Mouse (Mus musculus) bone marrow macrophage, adult 2 months (primary cell): Measurements from ENCODE around the gene Magi2. TPM values are rescaled to one million over a fixed set of nuclear protein-coding genes. Genes with fewer than 3 reads are reported as not detected.
A peak's percentile ranks its signal among the peaks of the same experiment; 100 is the strongest.
"Not testable (repeated sequence)": the region's sequence is repeated elsewhere in the genome, so short reads cannot be mapped to it uniquely, and the experiment has no call there.

Source experiments
- H3K27ac ChIP-seq: 2 replicates; pipeline ENCODE4 v1.5.1; 2012; ENCODE audit warnings: low read depth, low read length; ENCODE audit not compliant: insufficient read depth
- H3K4me1 ChIP-seq: 2 replicates; pipeline ENCODE4 v1.6.1; 2012; ENCODE audit warnings: low read length; ENCODE audit not compliant: control insufficient read depth, insufficient read depth
- H3K4me3 ChIP-seq: 2 replicates; pipeline ENCODE4 v1.5.1; 2012; ENCODE audit warnings: mild to moderate bottlenecking, low read length, moderate library complexity; ENCODE audit not compliant: insufficient read depth
- CTCF ChIP-seq: IDR thresholded peaks from 2 replicates; pipeline ENCODE4 v1.5.1; 2012; ENCODE audit warnings: low read depth, mild to moderate bottlenecking, low read length, moderate library complexity
- POLR2A ChIP-seq: IDR thresholded peaks from 2 replicates; pipeline ENCODE4 v1.6.1; 2012; ENCODE audit warnings: mild to moderate bottlenecking, low read depth, low read length, borderline replicate concordance
- polyA plus RNA-seq: library from polyadenylated mRNA; stranded (reverse); fragments of >200 nt; gene quantifications from 2 replicates; pipeline ENCODE4 v1.2.4, GENCODE M21; 2012; ENCODE audit not compliant: missing spikeins, insufficient read depth, insufficient read length

Gene Magi2
- polyA plus RNA-seq, 1 experiment, result 0.46 TPM

DNA sequence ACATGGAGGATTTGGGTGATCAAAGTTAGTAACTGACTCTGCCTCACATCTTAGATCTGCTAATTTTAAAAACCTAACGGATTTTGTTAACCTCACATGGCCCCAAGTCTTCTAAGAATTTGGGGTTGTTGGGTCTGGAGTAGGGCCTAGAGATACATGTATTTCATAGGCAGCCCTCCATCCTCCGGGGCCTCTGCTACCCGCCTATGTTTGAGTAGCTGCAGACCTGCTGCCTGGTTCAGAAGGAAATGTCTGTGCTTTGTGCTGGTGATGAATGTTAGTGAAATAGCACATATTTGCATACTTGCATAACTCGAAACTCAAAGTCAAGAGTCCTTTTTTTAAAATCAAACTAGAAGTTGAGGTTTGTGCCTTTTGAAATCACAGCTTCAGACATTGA, 319.6 kb downstream of the Magi2 start:
- H3K27ac ChIP-seq, result no peak overlapping the region
- TF ChIP-seq CTCF, result no peak
- TF ChIP-seq POLR2A, result no peak
- peaks cover 6% of the 10 kb centered on the region for H3K4me1 ChIP-seq
- no peak overlapping the region for H3K4me3 ChIP-seq

DNA sequence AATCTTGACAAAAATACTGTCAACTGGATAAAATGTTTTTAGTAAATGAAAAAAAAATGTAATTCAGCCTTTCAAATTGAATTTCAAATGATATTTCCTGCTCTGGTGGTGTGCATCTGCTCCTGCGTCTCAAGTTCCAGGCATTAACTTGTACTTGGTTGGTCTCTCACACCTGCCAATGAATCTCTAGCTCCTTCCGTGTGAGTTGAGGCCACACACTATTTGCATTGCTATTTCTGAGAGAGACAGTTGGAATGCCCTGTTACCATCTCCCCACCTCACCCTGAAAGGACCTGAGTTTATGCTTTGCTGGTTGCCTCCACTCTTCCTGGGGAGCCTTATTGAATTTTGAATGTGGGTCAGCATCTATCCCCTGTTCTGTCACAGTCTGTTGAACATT, 320.1 kb downstream of the Magi2 start:
- TF ChIP-seq POLR2A (no peak), CTCF (no peak)
- Histone ChIP-seq H3K4me1 (peaks cover 6% of the 10 kb centered on the region), H3K27ac (no peak overlapping the region), H3K4me3 (no peak overlapping the region)

DNA sequence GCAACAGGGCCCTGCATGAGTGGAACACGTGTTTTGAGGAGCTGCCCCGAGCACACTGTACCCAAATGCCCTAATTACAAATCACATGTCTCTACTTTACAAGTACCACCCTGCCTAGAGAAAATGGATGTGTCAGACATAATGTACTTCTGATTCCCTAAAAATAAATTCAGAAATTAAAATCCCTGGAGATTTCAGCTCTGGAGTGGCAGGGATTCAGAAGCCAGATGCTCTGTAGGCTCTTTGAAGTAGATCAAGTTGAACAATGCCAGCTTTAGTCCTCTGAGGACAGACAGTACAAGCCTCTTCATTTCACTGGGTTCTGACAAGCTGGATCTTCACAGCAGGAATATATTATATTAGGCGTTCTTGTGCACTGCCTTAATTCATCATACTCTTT, 326.7 kb downstream of the Magi2 start:
- no peak for TF ChIP-seq CTCF
- TF ChIP-seq POLR2A, result no peak

DNA sequence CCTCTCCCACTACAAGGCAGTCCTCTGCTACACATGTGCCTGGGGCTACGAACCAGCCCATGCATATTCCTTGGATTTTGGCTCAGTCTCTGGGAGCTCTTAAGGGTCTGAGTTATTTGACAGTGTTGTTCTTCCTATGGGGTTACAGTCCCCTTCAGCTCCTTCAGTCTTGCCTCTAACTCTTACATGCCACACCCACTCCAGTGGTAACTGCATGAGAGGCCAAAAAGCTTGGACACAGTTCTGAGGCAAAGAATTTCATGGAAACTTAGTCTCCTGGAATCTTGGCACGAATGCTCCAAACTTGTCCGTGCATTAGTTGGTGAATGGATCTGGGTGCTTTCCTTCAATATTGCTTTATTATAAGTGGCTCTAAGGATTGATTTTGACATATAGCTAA, 338.8 kb downstream of the Magi2 start:
- no peak overlapping the region for H3K27ac ChIP-seq
- H3K4me3 ChIP-seq, result no peak overlapping the region
- TF ChIP-seq POLR2A, result no peak
- TF ChIP-seq CTCF, result no peak
- no peaks in the 10 kb centered on the region for H3K4me1 ChIP-seq

More for the DNA sequence above, 326.7 kb downstream of the Magi2 start:
- no peak overlapping the region for H3K4me3 ChIP-seq
- peaks cover 4% of the 10 kb centered on the region for H3K4me1 ChIP-seq
- no peak overlapping the region for H3K27ac ChIP-seq

DNA sequence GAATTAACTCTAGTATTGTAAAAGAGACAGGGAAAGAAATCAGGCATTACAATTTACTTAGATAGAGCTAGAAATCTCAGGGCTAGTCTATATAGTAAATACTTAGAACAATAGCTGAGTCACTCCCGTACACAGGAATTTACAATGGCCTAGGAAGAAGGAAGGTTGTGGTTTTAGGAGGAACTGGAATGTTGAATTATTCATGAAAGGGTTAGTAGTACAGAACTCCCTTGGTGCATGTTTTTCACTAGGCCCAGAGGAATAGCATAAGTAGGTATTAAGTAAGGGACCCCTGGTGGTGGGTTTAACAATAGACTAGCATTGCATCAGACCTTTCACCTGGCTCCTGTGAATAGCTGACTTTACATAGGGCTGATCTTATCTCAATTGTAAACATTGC, 339.3 kb downstream of the Magi2 start:
- H3K4me3 ChIP-seq, H3K4me1 ChIP-seq, H3K27ac ChIP-seq: not testable (repeated sequence)

DNA sequence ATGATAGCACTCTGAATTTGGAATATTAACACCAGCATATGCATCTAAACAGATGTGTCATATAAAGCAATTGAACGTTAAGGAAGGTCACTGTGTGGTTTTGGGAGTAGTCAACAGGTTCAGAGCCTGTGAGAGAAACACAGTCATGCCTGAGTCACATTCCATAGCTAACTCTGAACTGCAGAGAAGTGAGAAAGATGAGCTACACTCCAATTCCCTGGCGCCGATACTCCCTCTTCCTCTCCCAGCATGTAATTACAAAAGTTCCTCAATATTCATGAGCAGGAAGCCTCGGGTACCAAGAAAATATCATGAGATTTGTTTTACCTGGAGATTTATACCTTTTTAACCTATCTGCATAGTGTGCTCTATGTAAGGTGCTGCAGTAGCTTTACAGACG, 380.9 kb downstream of the Magi2 start:
- no peaks in the 10 kb centered on the region for H3K4me1 ChIP-seq
- TF ChIP-seq POLR2A, result no peak
- TF ChIP-seq CTCF, result no peak
- no peak overlapping the region for H3K4me3 ChIP-seq

DNA sequence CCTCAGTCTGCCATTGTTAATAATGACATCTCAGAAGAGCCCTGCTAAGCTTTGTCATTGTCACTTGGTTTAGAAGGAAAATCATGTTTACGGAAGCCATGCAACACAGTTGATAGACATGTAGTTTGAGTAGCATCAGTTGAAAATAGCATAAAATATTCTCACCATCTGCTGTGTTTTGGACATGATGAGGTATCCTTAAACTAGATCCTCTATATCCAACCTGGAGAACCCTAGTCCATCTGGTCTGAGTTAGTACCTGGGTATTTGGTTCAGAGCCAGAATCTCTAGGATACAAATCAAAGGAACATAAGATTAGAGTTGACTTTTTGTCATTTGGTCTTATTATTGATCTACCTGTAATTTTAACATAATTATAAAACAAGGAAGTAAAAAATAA, 385.0 kb downstream of the Magi2 start:
- H3K27ac ChIP-seq, result no peak overlapping the region
- H3K4me1 ChIP-seq, result no peaks in the 10 kb centered on the region
- no peak for TF ChIP-seq CTCF
- H3K4me3 ChIP-seq, result no peak overlapping the region

More for the DNA sequence above, 380.9 kb downstream of the Magi2 start:
- no peak overlapping the region for H3K27ac ChIP-seq

DNA sequence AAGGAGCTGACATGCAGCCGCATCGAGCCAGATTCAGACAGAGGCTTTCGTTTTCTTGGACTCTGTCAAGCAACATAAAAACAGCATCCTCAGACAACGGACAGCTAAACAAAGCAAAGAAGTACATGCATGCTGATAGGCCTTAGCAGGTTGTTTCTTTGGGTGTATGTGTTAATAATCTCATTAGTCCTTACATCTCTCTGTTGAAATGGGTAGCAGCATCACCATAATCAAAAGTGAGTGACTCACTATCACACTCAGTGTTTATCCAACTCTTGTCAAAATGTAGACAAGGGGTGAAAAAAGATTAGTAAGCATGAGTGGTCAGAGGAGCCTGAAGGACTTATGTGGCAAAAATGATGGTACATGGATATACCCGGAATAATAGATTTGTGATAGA, 394.8 kb downstream of the Magi2 start:
- no peaks in the 10 kb centered on the region for H3K4me1 ChIP-seq
- H3K27ac ChIP-seq, result no peak overlapping the region
- H3K4me3 ChIP-seq, result no peak overlapping the region
- TF ChIP-seq POLR2A (no peak), CTCF (no peak)

DNA sequence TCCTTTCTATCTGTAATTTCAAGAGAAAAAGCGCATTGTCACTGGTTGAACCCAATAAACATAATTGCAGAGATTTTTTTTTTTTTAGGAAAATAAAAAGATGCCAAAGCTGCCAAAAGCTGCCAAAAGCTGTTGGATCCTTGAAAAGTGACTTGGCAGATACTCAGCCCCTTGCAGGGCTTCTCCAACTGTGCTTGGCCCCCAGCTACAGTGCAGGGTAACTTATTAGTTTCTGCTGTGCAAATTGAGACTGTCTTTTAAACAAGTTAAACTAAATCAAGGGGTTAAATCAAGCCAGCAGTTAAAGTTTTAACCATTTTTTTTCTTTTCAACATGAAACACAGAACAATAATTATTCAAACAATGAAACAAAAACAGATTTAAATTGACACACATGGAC, 407.1 kb downstream of the Magi2 start:
- Histone ChIP-seq H3K4me1 (no peaks in the 10 kb centered on the region), H3K27ac (no peak overlapping the region)

DNA sequence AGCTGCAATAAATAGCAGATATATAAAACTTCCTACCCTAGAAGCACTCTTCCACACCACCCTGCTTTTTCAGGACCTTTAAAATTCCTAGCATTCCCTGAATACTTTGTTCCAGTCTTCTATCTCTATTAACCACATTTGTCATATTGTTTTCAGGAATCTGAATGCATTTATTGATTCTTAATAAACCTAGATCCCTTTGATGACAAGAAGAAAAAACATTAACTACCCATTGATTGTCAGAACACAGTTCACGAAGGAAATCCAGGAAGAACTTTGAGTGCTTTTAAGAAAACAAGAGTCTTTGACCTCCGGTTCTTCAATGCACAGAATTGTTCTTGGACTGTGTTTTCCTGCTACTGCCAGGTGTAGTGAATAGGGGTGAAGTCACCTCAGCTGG, 411.0 kb downstream of the Magi2 start:
- Histone ChIP-seq H3K4me1 (no peaks in the 10 kb centered on the region), H3K4me3 (no peak overlapping the region), H3K27ac (no peak overlapping the region)
- TF ChIP-seq POLR2A (no peak), CTCF (no peak)

More for the DNA sequence above, 407.1 kb downstream of the Magi2 start:
- no peak overlapping the region for H3K4me3 ChIP-seq
- TF ChIP-seq CTCF (no peak), POLR2A (no peak)

DNA sequence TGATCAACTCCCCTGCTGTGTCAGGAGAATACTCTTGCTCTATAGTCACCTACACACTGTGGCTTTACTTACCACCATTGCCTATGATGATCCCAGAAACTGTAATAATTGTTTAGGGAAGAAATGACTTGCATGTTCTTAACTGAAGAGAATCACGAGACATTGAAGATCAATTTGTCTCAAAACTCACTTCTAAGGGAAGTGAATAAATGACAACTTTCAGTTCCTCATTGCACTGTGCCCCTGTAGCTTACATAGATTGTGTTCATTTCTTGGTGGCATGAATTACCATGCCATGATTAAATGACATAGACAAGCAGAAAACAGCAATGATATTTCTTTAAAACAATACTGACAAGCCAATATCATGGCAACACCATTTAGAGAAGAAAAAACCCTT, 429.1 kb downstream of the Magi2 start:
- TF ChIP-seq POLR2A (no peak), CTCF (no peak)
- peak overlapping the region; percentile 64 for H3K27ac ChIP-seq
- H3K4me3 ChIP-seq, result no peak overlapping the region
- no peaks in the 10 kb centered on the region; the same call in 1 of the 2 replicates for H3K4me1 ChIP-seq

DNA sequence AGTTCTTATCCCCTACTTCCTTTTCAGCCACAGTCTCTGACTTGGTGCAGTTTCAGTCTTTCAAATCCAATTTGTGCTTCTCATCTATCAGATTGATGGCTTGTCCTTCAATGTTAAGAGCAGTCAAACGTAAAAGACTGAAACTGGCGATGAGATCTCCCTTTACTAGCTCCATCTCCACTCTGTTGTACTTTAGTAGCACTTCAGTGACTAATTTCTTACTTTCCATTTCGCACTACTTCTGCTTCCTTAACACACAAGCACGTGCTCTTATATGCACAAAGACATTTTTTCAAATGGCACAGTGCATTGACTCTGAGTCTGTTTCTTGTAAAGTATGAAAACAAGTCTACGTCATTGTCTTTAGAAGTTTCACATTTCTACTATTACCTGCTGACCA, 439.6 kb downstream of the Magi2 start:
- H3K4me1 ChIP-seq, result peaks cover 6% of the 10 kb centered on the region; the same call in 1 of the 2 replicates
- no peak overlapping the region for H3K4me3 ChIP-seq
- TF ChIP-seq CTCF, result no peak
- no peak for TF ChIP-seq POLR2A
- peak overlapping the region; percentile 43 for H3K27ac ChIP-seq
